Mouse (Mus musculus) forebrain, embryonic 10.5 days (tissue): ENCODE results near the gene Twistnb. TPM values are rescaled to one million over a fixed set of nuclear protein-coding genes. Genes with fewer than 3 reads are reported as not detected.

Experiments used
- DNase-seq: peaks from one replicate; pipeline ENCODE4 v3.0.0-alpha.2; 2017; ENCODE audit warnings: low spot score; ENCODE audit errors: extremely low spot score
- H3K27ac ChIP-seq: fragments of 300-500 bp; sonication (generic); 2 replicates; pipeline ENCODE4 v1.5.1; 2016; ENCODE audit warnings: mild to moderate bottlenecking
- H3K27me3 ChIP-seq: fragments of 300-500 bp; sonication (generic); 2 replicates; pipeline ENCODE4 v1.6.1; 2016; ENCODE audit warnings: mild to moderate bottlenecking; ENCODE audit not compliant: poor library complexity, severe bottlenecking
- H3K36me3 ChIP-seq: fragments of 300-500 bp; sonication (generic); replicated peaks from 2 replicates; pipeline ENCODE4 v1.6.1; 2016; ENCODE audit warnings: mild to moderate bottlenecking, moderate library complexity
- H3K4me1 ChIP-seq: fragments of 300-500 bp; sonication (generic); 2 replicates; pipeline ENCODE4 v1.6.1; 2016
- H3K4me3 ChIP-seq: fragments of 300-500 bp; sonication (generic); 2 replicates; pipeline ENCODE4 v1.5.1; 2016; ENCODE audit warnings: mild to moderate bottlenecking, moderate library complexity
- H3K9me3 ChIP-seq: fragments of 300-500 bp; sonication (generic); 2 replicates; pipeline ENCODE4 v1.6.1; 2016; ENCODE audit warnings: mild to moderate bottlenecking, moderate library complexity
- WGBS: fragments of 180-500 bp; shearing (Covaris S2); methylation state at CpG from one replicate; pipeline ENCODE4 v1.1.7; 2016; 5-methylcytosine and 5-hydroxymethylcytosine counted together
- polyA plus RNA-seq: library from polyadenylated mRNA; unstranded; fragments of >200 nt; fragmentation: Nextera tagmentation; extraction: Ambion mirVana; gene quantifications from 2 replicates; pipeline ENCODE4 v1.2.1, GENCODE M21; 2016

The Twistnb gene
- polyA plus RNA-seq, 1 experiment from 2014 or later: 63.9 TPM

GRCm38 (mm10) chr12:33434758-33435157, 5.3 kb downstream of the Twistnb start:
- Histone ChIP-seq H3K4me1 (peaks cover 10% of the 10 kb centered on the region), H3K36me3 (peaks cover 49% of the 10 kb centered on the region), H3K4me3 (no peak overlapping the region), H3K27me3 (no peaks in the 10 kb centered on the region), H3K9me3 (no peaks in the 10 kb centered on the region), H3K27ac (no peak overlapping the region)
- WGBS: 96% methylated on average over 4 of the region's 4 CpGs
- DNase-seq: no peak

GRCm38 (mm10) chr12:33455418-33455817, 26.0 kb downstream of the Twistnb start:
- no peak overlapping the region for H3K27ac ChIP-seq
- DNase-seq: no peak
- WGBS: 83% methylated on average over 7 of the region's 7 CpGs
- no peaks in the 10 kb centered on the region for H3K9me3 ChIP-seq
- H3K4me3 ChIP-seq: no peak overlapping the region
- H3K36me3 ChIP-seq: no peaks in the 10 kb centered on the region
- H3K27me3 ChIP-seq: no peaks in the 10 kb centered on the region
- H3K4me1 ChIP-seq: peaks cover 2% of the 10 kb centered on the region; the same call in 1 of the 2 replicates

- no peaks in the 10 kb centered on the region for H3K36me3 ChIP-seq
- DNase-seq: no peak
- 29% methylated on average over 5 of the region's 5 CpGs for WGBS
Measured at GRCm38 (mm10) chr12:33456242-33456641, 26.8 kb downstream of the Twistnb start.

GRCm38 (mm10) chr12:33480975-33481374, 51.5 kb downstream of the Twistnb start:
- Histone ChIP-seq H3K36me3 (no peaks in the 10 kb centered on the region), H3K9me3 (no peaks in the 10 kb centered on the region), H3K4me1 (no peaks in the 10 kb centered on the region), H3K4me3 (no peak overlapping the region), H3K27me3 (no peaks in the 10 kb centered on the region), H3K27ac (no peak overlapping the region)
- 27% methylated on average over 5 of the region's 5 CpGs for WGBS
- DNase-seq: no peak

More at GRCm38 (mm10) chr12:33456242-33456641, 26.8 kb downstream of the Twistnb start:
- Histone ChIP-seq H3K27ac (no peak overlapping the region), H3K4me3 (no peak overlapping the region), H3K4me1 (peaks cover 2% of the 10 kb centered on the region; the same call in 1 of the 2 replicates), H3K27me3 (no peaks in the 10 kb centered on the region), H3K9me3 (no peaks in the 10 kb centered on the region)

- DNase-seq: no peak
- Histone ChIP-seq H3K36me3 (no peaks in the 10 kb centered on the region), H3K27me3 (no peaks in the 10 kb centered on the region), H3K4me1 (no peaks in the 10 kb centered on the region), H3K27ac (no peak overlapping the region), H3K4me3 (no peak overlapping the region), H3K9me3 (no peaks in the 10 kb centered on the region)
- WGBS: 80% methylated on average over 2 of the region's 2 CpGs
Measured at GRCm38 (mm10) chr12:33482931-33483330, 53.5 kb downstream of the Twistnb start.

Other genes with a start within 250 kb of the Twistnb start
- 0.89 and 0.90 TPM in 2 replicates for gene Efcab10, start 34.8 kb upstream of the Twistnb start, polyA plus RNA-seq